Mouse (Mus musculus) myocyte (in vitro differentiated cells): ENCODE results near the gene Crlf1.

ENCODE experiments used
- CEBPB ChIP-seq: IDR thresholded peaks from 2 replicates; pipeline ENCODE4 v1.6.1; 2011; ENCODE audit warnings: mild to moderate bottlenecking, moderate library complexity; ENCODE audit not compliant: poor library complexity, insufficient read depth, severe bottlenecking
- E2F4 ChIP-seq: IDR thresholded peaks from one replicate; pipeline ENCODE4 v1.6.1; 2011; ENCODE audit warnings: mild to moderate bottlenecking, control low read depth, moderate library complexity; ENCODE audit not compliant: insufficient read depth
- MAX ChIP-seq: IDR thresholded peaks from one replicate; pipeline ENCODE4 v1.6.1; 2011; ENCODE audit warnings: low read depth, mild to moderate bottlenecking, control low read depth
- MYOD1 ChIP-seq, 3 experiments: IDR thresholded peaks; one replicate each; pipeline ENCODE4 v1.6.1; 2011; ENCODE audit warnings: control low read depth in 2 of 3, low read depth in 2 of 3, mild to moderate bottlenecking in 2 of 3, moderate library complexity in 1 of 3; ENCODE audit not compliant: insufficient read length in 2 of 3, control insufficient read depth in 1 of 3
- MYOG ChIP-seq, 3 experiments: IDR thresholded peaks; one replicate each; pipeline ENCODE4 v1.6.1; 2011; ENCODE audit warnings: control low read depth in 2 of 3, low read depth in 2 of 3, mild to moderate bottlenecking in 2 of 3; ENCODE audit not compliant: insufficient read length in 2 of 3, control insufficient read depth in 1 of 3, insufficient read depth in 1 of 3
- POLR2A ChIP-seq: IDR thresholded peaks from one replicate; pipeline ENCODE4 v1.6.1; 2011; ENCODE audit warnings: low read depth, mild to moderate bottlenecking, control low read depth, moderate library complexity; ENCODE audit not compliant: insufficient read length
- TCF12 ChIP-seq: IDR thresholded peaks from one replicate; pipeline ENCODE4 v1.6.1; 2011; ENCODE audit warnings: mild to moderate bottlenecking, control low read depth; ENCODE audit not compliant: poor library complexity, insufficient read depth, severe bottlenecking
- USF1 ChIP-seq: IDR thresholded peaks from one replicate; pipeline ENCODE4 v1.6.1; 2011; ENCODE audit warnings: low read depth, mild to moderate bottlenecking, control low read depth, moderate library complexity

GRCm38 (mm10) chr8:70510228-70510915 lies 17.4 kb downstream of the Crlf1 start, which contains the start of gene Uba52:
- TF ChIP-seq TCF12, result no peak
- peak; percentile 3 for TF ChIP-seq E2F4
- peak in 2 of 3 experiments; percentile 13 to 26 for TF ChIP-seq MYOD1 (IDR thresholded peaks at IDR 0.05; ENCODE audit: control insufficient read depth in 1 of 3, insufficient read length in 2 of 3, low read depth in 2 of 3)
- TF ChIP-seq POLR2A, result peak; percentile 97
- no peak for TF ChIP-seq MAX
- no peak for TF ChIP-seq CEBPB
- TF ChIP-seq USF1, result no peak
- TF ChIP-seq MYOG (IDR thresholded peaks at IDR 0.05; ENCODE audit: control insufficient read depth in 1 of 3, insufficient read depth in 1 of 3, insufficient read length in 2 of 3, low read depth in 2 of 3), result peak in 1 of 3 experiments; percentile 21
